Mouse (Mus musculus) forebrain, embryonic 16.5 days (tissue): ENCODE results near the gene Crb2. TPM values are rescaled to one million over a fixed set of nuclear protein-coding genes. Genes with fewer than 3 reads are reported as not detected.
A peak's percentile ranks its signal among the peaks of the same experiment; 100 is the strongest.

Experiments
- ATAC-seq: fragments of 200-750 bp; cut with Nextera tagmentation; 2 replicates; pipeline ENCODE4 v1.8.0; 2017; ENCODE audit warnings: mild to moderate bottlenecking, moderate library complexity
- H3K27ac ChIP-seq: fragments of 300-500 bp; sonication (generic); 2 replicates; pipeline ENCODE4 v1.5.1; 2014; ENCODE audit warnings: low read length, control low read depth
- H3K27me3 ChIP-seq: fragments of 300-500 bp; sonication (generic); replicated peaks from 2 replicates; pipeline ENCODE4 v1.6.1; 2014; ENCODE audit warnings: low read length; ENCODE audit not compliant: control insufficient read depth, insufficient read depth
- H3K36me3 ChIP-seq: fragments of 300-500 bp; sonication (generic); 2 replicates; pipeline ENCODE4 v1.6.1; 2014; ENCODE audit not compliant: control insufficient read depth, insufficient read depth
- H3K4me1 ChIP-seq: fragments of 300-500 bp; sonication (generic); replicated peaks from 2 replicates; pipeline ENCODE4 v1.6.1; 2014; ENCODE audit warnings: low read length; ENCODE audit not compliant: control insufficient read depth, insufficient read depth
- H3K4me2 ChIP-seq: fragments of 300-500 bp; sonication (generic); 2 replicates; pipeline ENCODE4 v1.6.1; 2014; ENCODE audit warnings: mild to moderate bottlenecking, low read length, control low read depth
- H3K4me3 ChIP-seq: fragments of 300-500 bp; sonication (generic); replicated peaks from 2 replicates; pipeline ENCODE4 v1.5.1; 2014; ENCODE audit warnings: mild to moderate bottlenecking, low read length, control low read depth
- H3K9ac ChIP-seq: fragments of 300-500 bp; sonication (generic); replicated peaks from 2 replicates; pipeline ENCODE4 v1.6.1; 2014; ENCODE audit warnings: low read depth, low read length, control low read depth
- H3K9me3 ChIP-seq: fragments of 300-500 bp; sonication (generic); 2 replicates; pipeline ENCODE4 v1.6.1; 2016; ENCODE audit warnings: low read length; ENCODE audit not compliant: control insufficient read depth
- WGBS: fragments of 180-500 bp; shearing (Covaris S2); extraction: QIAGEN DNeasy Blood & Tissue Kit; methylation state at CpG from one replicate; pipeline ENCODE4 v1.1.7; 2014; 5-methylcytosine and 5-hydroxymethylcytosine counted together
- polyA plus RNA-seq: library from polyadenylated mRNA; unstranded; fragments of >200 nt; fragmentation: Nextera tagmentation; extraction: Ambion mirVana; gene quantifications from 2 replicates; pipeline ENCODE4 v1.2.1, GENCODE M21; 2015

Gene Crb2
- polyA plus RNA-seq, 1 experiment from 2014 or later: 5.0 TPM

DNA sequence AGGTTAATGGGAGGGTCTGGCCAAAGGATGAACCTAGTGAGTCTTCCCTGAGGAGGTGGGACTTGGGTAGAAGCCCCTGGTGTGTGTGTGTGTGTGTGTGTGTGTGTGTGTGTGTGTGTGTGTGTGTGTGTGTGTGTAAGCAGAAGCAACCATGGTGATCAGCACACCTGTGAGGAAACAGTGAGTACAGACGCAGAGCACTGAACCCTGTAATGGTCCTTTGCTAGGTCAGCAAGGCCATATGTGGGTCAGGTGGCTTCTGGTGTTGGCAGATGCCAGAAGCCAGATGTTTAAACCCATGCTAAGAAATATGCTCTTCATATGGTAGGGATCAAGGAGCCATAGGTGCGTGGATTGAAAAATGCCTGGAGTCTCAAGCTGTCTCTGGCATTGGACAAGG lies 11.5 kb upstream of the Crb2 start:
- Histone ChIP-seq H3K9ac (no peak overlapping the region), H3K27me3 (no peaks in the 10 kb centered on the region), H3K4me3 (no peak overlapping the region), H3K36me3 (no peaks in the 10 kb centered on the region), H3K27ac (no peak overlapping the region), H3K4me2 (no peak overlapping the region), H3K4me1 (peaks cover 24% of the 10 kb centered on the region), H3K9me3 (no peaks in the 10 kb centered on the region)
- ATAC-seq: no peak
- WGBS: 91% methylated on average over 2 of the region's 2 CpGs

GRCm38 (mm10) chr2:37765082-37765483 lies 11.0 kb upstream of the Crb2 start:
- Histone ChIP-seq H3K4me2 (no peak overlapping the region), H3K27me3 (no peaks in the 10 kb centered on the region), H3K27ac (no peak overlapping the region), H3K4me3 (no peak overlapping the region), H3K4me1 (peaks cover 24% of the 10 kb centered on the region), H3K36me3 (no peaks in the 10 kb centered on the region), H3K9me3 (no peaks in the 10 kb centered on the region), H3K9ac (no peak overlapping the region)
- ATAC-seq: no peak
- WGBS: 24% methylated on average over 21 of the region's 21 CpGs

DNA sequence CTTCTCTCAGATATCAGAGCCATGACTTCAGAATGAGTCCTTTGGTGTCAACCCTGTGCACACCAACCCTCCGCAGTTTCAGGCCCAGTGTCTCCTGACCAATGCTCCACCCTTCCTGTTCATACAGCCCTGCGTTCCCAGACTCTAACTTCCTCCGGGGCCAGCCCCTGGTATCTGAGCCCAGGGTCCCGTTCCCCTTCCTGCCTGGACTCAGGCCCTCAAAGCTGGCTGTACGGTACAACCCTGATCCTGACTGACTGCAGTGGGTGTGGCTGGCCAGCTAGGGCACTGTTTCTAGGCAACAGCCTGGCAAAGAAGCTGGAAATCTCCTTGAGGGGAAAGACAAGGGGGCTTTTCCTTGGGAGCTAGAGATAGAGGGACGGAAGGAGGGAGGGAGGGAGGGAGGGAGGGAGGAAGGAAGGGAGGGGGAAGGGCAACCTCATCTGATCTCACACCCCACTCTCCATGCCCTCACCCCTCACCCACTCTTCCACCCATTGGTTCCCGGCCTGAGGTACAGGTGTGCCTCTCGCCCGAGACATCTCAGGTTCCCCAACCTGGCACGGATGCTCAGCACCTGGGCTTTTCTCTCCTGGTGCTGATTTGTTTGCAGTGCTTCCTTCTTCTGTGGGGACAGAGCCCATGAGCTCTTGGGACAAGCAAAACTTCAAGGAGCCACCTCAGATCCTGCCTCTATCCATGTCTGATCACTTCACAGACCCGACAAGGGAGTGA lies 9.9 kb upstream of the Crb2 start:
- 45% methylated on average over 10 of the region's 11 CpGs for WGBS
- Histone ChIP-seq H3K4me2 (no peak overlapping the region), H3K4me1 (peaks cover 24% of the 10 kb centered on the region), H3K27ac (no peak overlapping the region), H3K27me3 (no peaks in the 10 kb centered on the region), H3K4me3 (no peak overlapping the region), H3K36me3 (no peaks in the 10 kb centered on the region), H3K9ac (no peak overlapping the region), H3K9me3 (no peaks in the 10 kb centered on the region)
- peak; percentile 16; the same call in 1 of the 2 replicates for ATAC-seq

GRCm38 (mm10) chr2:37767080-37767547 lies 8.9 kb upstream of the Crb2 start:
- no peak for ATAC-seq

DNA sequence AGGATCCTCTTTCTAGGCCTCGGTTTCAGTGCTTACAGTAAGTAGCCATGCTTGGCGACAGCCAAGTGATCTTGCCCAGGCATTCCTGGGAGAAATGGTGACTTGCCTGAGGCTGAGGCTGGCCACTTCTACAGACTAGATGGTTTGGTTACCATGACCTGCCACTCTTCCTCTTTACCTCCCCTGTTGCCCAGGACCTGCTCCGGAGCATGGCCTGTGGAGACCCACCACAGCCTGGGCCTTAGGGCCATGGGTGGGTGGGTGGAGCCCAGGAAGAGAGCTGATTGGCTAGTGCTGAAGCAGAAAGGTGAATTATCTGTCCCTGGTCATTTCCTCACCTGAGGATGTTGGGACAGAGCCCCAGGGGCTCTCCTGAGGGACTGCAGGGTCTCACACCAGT lies 8.3 kb upstream of the Crb2 start:
- 84% methylated on average over 3 of the region's 3 CpGs for WGBS

More at GRCm38 (mm10) chr2:37767080-37767547, 8.9 kb upstream of the Crb2 start:
- Histone ChIP-seq H3K9me3 (no peaks in the 10 kb centered on the region), H3K4me3 (no peak overlapping the region), H3K36me3 (no peaks in the 10 kb centered on the region), H3K27ac (no peak overlapping the region), H3K4me1 (peaks cover 29% of the 10 kb centered on the region), H3K27me3 (no peaks in the 10 kb centered on the region), H3K9ac (no peak overlapping the region), H3K4me2 (no peak overlapping the region)
- 5% methylated on average over 9 of the region's 9 CpGs for WGBS

GRCm38 (mm10) chr2:37768903-37769302 lies 7.1 kb upstream of the Crb2 start:
- no peaks in the 10 kb centered on the region for H3K36me3 ChIP-seq
- 41% methylated on average over 2 of the region's 2 CpGs for WGBS

More for the DNA sequence above, 8.3 kb upstream of the Crb2 start:
- H3K9ac ChIP-seq: no peak overlapping the region
- H3K4me2 ChIP-seq: no peak overlapping the region
- no peak overlapping the region for H3K4me3 ChIP-seq
- ATAC-seq: no peak
- H3K9me3 ChIP-seq: no peaks in the 10 kb centered on the region
- no peak overlapping the region for H3K27ac ChIP-seq
- H3K4me1 ChIP-seq: peaks cover 29% of the 10 kb centered on the region
- H3K27me3 ChIP-seq: no peaks in the 10 kb centered on the region
- no peaks in the 10 kb centered on the region for H3K36me3 ChIP-seq

DNA sequence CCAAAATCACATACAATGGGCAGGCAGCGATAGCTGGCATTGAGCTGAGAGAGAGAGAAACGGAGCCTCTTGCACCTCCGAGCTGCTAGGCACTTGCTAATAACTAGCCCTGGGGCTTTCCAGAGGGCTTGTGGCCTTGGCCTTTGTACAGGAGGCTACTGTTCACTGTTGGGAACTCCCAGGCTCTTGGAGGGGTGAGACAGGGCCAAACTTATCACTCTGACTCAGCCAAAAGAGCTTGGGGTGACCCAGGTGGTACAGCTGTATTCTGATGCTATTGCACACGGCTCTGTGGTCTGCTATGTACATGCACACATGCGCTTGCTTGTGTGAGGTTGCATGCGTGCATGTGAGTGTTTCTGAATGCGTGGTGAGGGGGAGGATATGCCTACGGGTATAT lies 6.3 kb upstream of the Crb2 start:
- Histone ChIP-seq H3K36me3 (no peaks in the 10 kb centered on the region), H3K9me3 (no peaks in the 10 kb centered on the region), H3K27ac (no peak overlapping the region), H3K4me1 (peaks cover 29% of the 10 kb centered on the region), H3K27me3 (no peaks in the 10 kb centered on the region), H3K9ac (no peak overlapping the region), H3K4me2 (no peak overlapping the region), H3K4me3 (no peak overlapping the region)
- 72% methylated on average over 8 of the region's 8 CpGs for WGBS
- ATAC-seq: no peak

More at GRCm38 (mm10) chr2:37768903-37769302, 7.1 kb upstream of the Crb2 start:
- Histone ChIP-seq H3K27me3 (no peaks in the 10 kb centered on the region), H3K4me1 (peaks cover 29% of the 10 kb centered on the region), H3K9me3 (no peaks in the 10 kb centered on the region), H3K9ac (no peak overlapping the region), H3K4me3 (no peak overlapping the region), H3K4me2 (no peak overlapping the region), H3K27ac (0 out of 2 replicates have a peak overlapping the region, but pooled peaks have one; percentile 14)
- peak; percentile 78 for ATAC-seq

DNA sequence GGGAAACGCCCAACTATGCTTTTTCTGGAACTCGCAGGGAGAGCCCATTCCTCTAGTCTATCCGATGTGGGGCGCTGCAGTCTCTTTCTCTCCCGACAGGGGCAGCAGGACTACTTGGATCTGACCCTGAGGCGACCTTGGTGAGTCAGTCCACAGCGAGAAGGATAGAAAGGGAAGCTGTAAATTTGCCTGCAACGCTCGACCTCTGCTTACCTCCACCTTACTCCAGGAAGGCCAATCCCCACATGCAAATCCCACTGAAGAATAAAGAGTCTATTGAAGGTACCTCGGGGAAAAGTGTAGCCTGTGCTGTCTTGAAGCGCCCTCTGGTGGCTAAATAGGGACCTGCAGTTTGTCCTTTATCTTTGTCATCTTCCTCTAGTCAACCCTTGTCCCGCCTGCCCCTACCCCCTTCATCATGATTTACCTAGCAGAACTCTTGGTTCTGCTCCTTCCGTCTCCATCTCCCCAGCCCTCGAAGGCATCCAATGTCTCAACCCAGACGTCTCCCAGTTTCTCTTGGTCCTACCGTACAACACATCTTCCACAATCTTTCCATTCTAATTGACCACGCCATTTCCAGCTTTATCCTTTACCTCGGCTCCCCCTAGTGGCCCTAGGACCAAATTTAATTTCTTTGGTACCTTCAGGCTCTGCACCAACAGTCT lies 4.3 kb upstream of the Crb2 start:
- Histone ChIP-seq H3K27ac (no peak overlapping the region), H3K9ac (peak overlapping the region; percentile 35; the same call in 1 of the 2 replicates), H3K27me3 (0 out of 2 replicates have a peak, but pooled peaks cover 2% of the 10 kb centered on the region), H3K4me1 (peaks cover 30% of the 10 kb centered on the region), H3K4me2 (peak overlapping the region; percentile 49), H3K9me3 (no peaks in the 10 kb centered on the region), H3K36me3 (no peaks in the 10 kb centered on the region), H3K4me3 (peak overlapping the region; percentile 38)
- WGBS: under 1% methylated on average over 18 of the region's 18 CpGs
- ATAC-seq: peak; percentile 52

DNA sequence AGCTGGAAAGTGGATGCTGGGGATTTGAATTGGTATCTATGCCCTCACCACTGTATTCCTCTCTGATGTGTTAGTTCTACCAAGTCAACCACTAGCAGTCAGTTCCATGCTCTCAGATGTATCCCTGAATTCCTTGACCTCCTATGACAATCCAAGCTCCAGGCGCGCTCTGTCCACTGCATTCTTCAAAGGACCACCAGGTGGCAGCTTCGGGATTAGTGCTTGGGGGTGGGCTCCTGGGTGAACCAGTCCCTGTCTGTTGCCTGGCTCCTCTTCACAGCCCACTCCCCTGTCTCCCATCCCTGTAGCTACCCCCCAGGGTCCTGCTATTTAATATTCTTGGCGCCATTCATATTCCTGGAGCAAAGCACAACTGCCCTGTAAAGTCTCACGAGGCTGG lies 1.5 kb upstream of the Crb2 start:
- Histone ChIP-seq H3K27ac (no peak overlapping the region), H3K27me3 (0 out of 2 replicates have a peak, but pooled peaks cover 2% of the 10 kb centered on the region), H3K4me3 (no peak overlapping the region), H3K36me3 (no peaks in the 10 kb centered on the region), H3K9me3 (no peaks in the 10 kb centered on the region), H3K9ac (no peak overlapping the region), H3K4me2 (no peak overlapping the region), H3K4me1 (peaks cover 38% of the 10 kb centered on the region)
- WGBS: 6% methylated on average over 5 of the region's 5 CpGs
- ATAC-seq: no peak
